In genomic region chr12:86478908-86479307, GRCm38 (mm10) we compare ENCODE assay signal across 25 mouse cellular contexts.
"Had no signal": no experiment of that assay in that cellular context is flagged by ENCODE, and none has a peak within 500 bp of the region (broad histone marks: within the 10 kb centered on the region; RNA-seq: fewer than 3 reads in every experiment).

No protein-coding gene starts in this region.

- H3K4me2 ChIP-seq: heart, embryonic 12.5 days; hindbrain, embryonic 12.5 days; hindbrain, embryonic 14.5 days; kidney, embryonic 15.5 days; limb, embryonic 13.5 days; limb, embryonic 15.5 days; liver, embryonic 11.5 days had no signal

- H3K9me3 ChIP-seq: heart, embryonic 10.5 days; heart, embryonic 12.5 days; hindbrain, embryonic 10.5 days; hindbrain, embryonic 12.5 days; kidney, embryonic 15.5 days; limb, embryonic 13.5 days; limb, embryonic 15.5 days had no signal

- H3K9ac ChIP-seq: heart, embryonic 12.5 days; hindbrain, embryonic 12.5 days; hindbrain, embryonic 14.5 days; kidney, embryonic 15.5 days; limb, embryonic 13.5 days; limb, embryonic 15.5 days had no signal

- H3K27me3 ChIP-seq: heart, embryonic 12.5 days; hindbrain, embryonic 12.5 days; kidney, embryonic 15.5 days; limb, embryonic 15.5 days had no signal

- H3K27ac ChIP-seq: heart, embryonic 10.5 days; hindbrain, embryonic 10.5 days; hindbrain, embryonic 12.5 days; hindbrain, embryonic 14.5 days; kidney, embryonic 15.5 days; kidney, postnatal 0 days; limb, embryonic 13.5 days; limb, embryonic 15.5 days had no signal

- DNase-seq: gastrocnemius, postnatal 14 days; gastrocnemius, postnatal 36 days; heart, adult 11 months; heart, postnatal 10 days; heart, postnatal 4 days; kidney, adult 11 months; kidney, adult 2 months; kidney, adult 9 months; kidney, postnatal 14 days; kidney, postnatal 36 days; layer of hippocampus, adult 9-11 months; layer of hippocampus, postnatal 36 days; left cerebral cortex, postnatal 4 days had no signal

- H3K36me3 ChIP-seq: heart, embryonic 10.5 days; heart, embryonic 12.5 days; hindbrain, embryonic 10.5 days; hindbrain, embryonic 12.5 days; kidney, embryonic 15.5 days; limb, embryonic 13.5 days; limb, embryonic 15.5 days had no signal

- H3K4me1 ChIP-seq: hindbrain, embryonic 12.5 days had no signal

- H3K4me3 ChIP-seq: heart, embryonic 10.5 days; heart, embryonic 12.5 days; hindbrain, embryonic 10.5 days; hindbrain, embryonic 12.5 days; kidney, embryonic 15.5 days; limb, embryonic 13.5 days; limb, embryonic 15.5 days had no signal

- ATAC-seq: hindbrain, embryonic 16.5 days; intestine, embryonic 16.5 days had no signal
